Mouse (Mus musculus): ENCODE measurements around the gene Agmat. TPM values are rescaled to one million over a fixed set of nuclear protein-coding genes. Genes with fewer than 3 reads are reported as not detected.
"Not testable (repeated sequence)": the region's sequence is repeated elsewhere in the genome, so short reads cannot be mapped to it uniquely, and the experiment has no call there.

The Agmat gene
- total RNA-seq, 2 experiments from 2014 or later = 0.24 TPM; not detected in 1

DNA sequence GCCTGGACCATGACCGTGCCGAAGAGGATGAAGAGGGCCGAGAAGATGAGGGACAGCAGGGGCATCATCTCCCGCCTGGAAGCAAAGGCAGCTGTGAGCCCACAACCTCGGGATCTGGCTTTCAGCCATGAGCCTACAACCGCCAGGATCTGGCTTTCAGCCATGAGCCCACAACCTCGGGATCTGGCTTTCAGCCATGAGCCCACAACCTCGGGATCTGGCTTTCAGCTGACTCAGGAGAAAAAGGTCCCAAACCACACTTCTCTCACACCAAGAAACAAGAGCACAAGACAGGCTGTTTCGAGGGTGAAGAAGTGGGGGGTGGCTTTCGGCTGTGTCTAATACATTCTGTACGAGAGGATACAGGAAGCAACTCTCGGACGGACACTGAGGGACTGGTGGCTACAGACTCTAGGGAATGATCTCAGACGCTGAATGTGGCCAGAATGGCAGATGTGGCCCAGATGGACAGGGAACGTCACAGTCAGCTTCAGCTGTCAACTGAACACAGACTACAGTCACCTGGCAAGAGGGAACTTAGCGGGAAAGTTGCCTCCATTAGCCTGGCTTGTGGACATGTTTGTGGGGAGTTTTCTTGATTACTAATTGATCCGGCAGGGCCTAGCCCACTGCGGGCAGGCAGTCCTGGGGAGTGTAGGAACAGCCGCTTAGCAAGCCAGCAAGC lies 20.3 kb downstream of the Agmat start:
- intact Hi-C loops (cut with DNase I) = no loop called here
- DNase-seq (ENCODE audit: extremely low spot score in 1 of 2, low spot score in 2 of 2) = peak in 1 of 2 experiments; percentile 65

DNA sequence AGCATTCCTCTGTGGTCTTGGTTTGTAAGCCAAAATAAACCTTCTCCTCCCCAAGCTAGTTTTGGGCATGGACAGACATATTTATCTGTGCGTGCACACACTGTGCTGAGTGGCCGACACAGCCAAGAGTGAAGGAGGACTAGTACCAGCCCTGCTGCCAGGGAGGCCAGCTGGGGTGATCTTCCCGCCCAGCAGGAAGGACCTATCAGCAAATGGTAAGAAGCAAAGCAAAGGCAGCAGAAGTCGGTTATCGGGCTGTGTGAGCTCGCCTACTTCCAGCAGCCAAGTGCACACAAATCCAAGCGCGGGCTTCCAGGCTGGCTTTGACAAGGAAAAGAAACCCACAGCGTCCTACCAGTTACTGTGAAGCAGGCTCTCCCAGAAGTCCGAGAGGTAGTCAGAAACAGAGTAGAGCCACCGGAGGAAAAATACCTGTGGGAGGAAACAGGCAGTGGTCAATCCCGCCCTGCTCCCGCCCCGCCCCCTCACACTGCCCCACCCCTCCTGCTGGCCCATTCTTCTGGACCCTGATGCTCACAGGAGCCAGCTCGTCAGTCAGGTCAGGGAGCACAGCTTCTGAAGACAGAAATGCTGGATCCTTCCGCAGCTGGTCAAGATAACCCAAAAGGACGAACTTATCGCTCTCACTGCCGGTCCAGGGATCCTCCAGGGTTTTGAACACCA lies 21.0 kb downstream of the Agmat start:
- intact Hi-C loops (cut with DNase I) = no loop called here
- DNase-seq (ENCODE audit: extremely low spot score in 1 of 2, low spot score in 2 of 2) = no peak

DNA sequence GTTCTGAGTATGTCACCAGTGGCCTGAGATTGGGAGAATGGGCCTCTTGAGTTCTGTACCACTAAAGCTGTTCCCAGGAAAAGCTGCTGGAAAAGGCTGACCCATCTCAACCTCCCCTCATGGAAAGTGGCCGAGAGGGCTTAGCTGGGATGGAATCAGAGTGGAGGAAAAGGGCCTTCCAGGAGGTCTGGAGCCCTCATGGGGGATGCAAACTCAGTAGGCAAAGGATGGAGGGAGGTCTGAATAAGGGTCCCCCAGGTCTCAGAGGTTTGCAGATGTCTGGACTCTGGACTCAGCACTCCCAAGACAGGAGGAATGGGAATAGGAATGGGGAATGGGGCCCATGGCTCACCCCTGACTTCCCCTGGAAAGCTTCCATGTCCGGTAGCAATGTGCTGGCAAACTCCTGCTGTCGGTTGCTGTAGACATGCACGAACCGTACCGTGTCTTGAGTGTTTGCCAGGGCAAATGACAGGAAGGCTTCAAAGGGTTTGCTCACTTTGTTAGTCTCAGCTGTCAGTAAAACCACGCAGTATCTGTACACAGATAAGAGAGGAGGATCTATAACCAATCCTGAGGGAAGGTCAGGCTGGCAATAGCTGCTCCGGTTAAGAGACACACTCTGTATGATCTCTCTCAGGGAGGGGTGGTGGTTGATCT lies 23.2 kb downstream of the Agmat start:
- intact Hi-C loops (cut with DNase I) = no loop called here
- no peak for DNase-seq (ENCODE audit: extremely low spot score in 1 of 2, low spot score in 2 of 2)

DNA sequence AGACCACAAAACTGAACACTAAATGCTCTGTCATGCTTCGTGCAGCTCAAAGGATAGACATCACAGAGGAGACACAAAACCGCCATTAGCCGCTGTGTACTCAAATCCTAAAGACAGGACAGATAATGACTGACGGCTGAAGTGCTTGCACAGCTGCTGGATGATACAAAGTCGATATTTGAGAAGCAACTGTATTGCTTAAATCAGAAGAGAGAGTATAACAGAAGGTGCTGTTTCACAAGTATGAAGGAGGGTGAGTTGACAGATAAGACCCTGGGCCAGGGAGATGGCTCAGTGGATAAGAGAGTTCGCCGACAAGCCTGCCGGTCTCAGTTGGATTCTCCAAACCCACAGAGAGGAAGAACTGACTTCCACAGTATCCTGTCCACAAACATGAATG lies 25.4 kb downstream of the Agmat start:
- intact Hi-C loops (cut with DNase I) = no loop called here
- DNase-seq (ENCODE audit: extremely low spot score in 1 of 2, low spot score in 2 of 2) = no peak

DNA sequence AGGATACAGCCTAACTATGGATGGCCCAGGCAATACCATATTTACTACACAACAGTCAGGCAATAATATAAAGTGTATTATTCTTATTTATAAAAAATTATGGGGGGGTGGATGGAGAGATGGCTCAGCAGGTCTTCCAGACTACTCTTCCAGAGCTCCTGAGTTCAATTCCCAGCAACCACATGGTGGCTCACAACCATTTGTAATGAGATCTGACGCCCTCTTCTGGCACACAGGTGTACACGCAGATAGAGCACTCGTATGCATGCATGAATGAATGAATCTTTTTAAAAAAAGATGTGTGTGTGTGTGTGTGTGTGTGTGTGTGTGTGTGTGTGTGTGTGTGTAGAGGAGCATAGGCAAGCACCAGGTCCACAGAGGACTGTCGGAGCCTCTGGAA lies 26.5 kb downstream of the Agmat start:
- DNase-seq (ENCODE audit: extremely low spot score in 1 of 2, low spot score in 2 of 2); intact Hi-C loops (cut with DNase I): not testable (repeated sequence)

DNA sequence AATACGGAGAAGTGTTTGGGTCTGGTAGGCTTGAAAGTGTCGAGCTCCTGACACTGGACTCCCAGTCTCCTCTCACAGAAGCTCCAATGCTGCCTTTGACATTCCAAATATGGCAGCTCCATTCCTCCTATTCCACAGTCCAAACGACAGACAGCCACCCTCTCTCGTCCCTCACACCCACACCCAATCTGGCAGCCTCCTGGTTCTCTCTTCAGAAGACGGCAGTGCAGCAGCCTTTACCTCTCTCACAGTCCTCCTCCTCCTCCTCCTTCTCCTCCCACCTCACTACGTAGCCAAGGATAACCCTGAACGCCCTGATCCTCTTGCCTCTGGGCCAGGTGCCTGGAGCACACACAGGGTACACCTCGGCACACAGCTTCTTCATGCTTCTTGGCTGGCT lies 33.4 kb downstream of the Agmat start:
- peak in 1 of 2 experiments; percentile 25 for DNase-seq (ENCODE audit: extremely low spot score in 1 of 2, low spot score in 2 of 2)
- intact Hi-C loops (cut with DNase I) = loop anchor here (5.0 kb wide), 1 partner anchor 83 kb away; no protein-coding TSS in a partner anchor

DNA sequence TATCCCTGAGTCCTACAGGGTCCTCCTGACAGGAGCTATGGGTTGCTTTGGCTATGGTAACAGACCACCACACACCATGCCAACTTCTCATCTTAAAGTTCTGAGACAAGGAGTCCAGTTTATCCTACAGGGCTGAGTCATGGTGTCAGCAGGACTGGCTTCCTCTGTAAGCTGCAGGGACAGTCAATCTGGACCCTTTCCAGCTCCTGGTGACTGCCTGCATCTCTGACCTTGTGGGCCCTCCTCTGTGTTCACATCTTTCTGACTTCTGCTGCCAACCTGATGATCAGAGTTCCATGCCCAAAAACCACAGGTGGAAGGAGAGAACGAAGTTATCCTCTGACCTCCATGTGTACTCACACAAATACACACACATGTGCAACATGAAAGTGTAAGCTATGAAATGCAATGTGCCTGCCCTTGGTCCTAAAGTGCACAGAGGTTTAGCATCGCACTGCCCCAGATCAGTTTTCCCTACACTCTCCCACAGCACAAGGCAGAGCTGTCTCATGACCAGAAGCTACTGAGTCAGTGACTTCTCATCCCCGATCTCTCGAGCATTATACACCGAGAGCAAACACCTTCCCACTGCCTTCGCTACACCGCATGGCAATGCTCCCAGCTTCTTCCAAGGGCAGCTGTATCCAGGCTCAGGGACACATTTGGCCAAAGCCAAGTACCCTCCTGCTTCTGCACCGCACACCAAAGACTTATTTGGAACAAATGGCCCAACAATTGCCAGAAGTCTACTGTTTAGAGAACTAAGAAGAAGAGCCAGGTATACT lies 34.9 kb downstream of the Agmat start:
- intact Hi-C loops (cut with DNase I) = no loop called here
- DNase-seq (ENCODE audit: extremely low spot score in 1 of 2, low spot score in 2 of 2) = peak in 1 of 2 experiments; percentile 13

DNA sequence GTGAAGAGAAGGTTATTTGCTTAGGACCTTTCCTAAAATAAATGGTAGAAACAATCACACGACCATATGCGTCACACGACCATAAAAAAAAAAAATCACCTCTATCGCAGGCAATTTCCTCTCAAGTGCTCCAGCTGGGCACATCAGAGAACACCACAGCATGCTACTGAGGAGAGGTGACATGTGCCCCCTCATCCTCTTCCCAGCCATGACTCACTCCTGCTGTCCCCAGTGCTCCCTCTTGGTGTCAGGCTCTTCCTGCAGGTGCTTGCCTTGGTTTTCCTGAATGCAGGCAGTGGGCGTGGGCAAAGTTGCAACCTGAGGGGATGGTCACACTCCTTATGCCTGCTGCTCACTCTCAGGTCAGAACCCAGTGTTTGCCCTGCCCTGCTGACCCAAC lies 38.4 kb downstream of the Agmat start:
- intact Hi-C loops (cut with DNase I) = no loop called here
- DNase-seq (ENCODE audit: extremely low spot score in 1 of 2, low spot score in 2 of 2) = peak in 1 of 2 experiments; percentile 24

DNA sequence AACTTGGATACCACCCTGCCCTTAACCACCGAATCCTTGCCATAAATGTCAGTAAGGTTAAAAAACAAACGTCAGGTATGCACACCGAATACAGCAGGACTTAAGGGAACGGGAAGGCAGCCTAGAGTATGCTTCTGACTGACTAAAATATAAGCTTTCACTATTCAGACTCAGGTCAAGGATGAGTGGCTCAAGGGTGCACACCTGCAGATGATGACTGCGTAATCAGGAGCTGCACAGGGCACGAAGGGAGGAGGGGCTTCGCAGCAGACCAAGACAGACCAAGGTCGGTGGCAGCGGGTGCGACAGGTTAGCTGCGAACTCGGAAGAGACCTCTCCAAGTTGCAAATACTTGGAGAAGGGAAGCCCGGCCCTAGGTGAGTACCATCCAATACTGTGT lies 39.7 kb downstream of the Agmat start:
- DNase-seq (ENCODE audit: extremely low spot score in 1 of 2, low spot score in 2 of 2) = peak in 1 of 2 experiments; percentile 18
- intact Hi-C loops (cut with DNase I) = no loop called here

DNA sequence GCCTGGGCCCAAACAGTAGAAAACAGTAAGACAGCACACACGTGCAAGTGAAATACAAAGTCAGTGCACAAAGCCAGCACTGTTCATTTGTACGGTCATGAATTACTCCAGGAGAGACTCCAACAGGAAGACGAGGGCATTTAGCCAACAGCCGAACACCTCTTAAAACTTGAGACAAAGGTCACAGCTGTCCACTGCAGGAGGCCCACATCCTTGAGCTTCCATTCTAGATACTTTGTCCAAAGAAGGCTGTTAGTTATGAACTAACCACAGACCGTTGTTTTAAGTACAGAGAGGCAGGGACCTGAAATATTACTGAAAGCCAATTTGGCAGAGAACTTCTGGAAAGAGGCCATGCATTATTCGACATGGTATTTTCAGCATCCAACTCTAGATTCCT lies 40.6 kb downstream of the Agmat start:
- DNase-seq (ENCODE audit: extremely low spot score in 1 of 2, low spot score in 2 of 2) = peak in 1 of 2 experiments; percentile 43
- intact Hi-C loops (cut with DNase I) = no loop called here

DNA sequence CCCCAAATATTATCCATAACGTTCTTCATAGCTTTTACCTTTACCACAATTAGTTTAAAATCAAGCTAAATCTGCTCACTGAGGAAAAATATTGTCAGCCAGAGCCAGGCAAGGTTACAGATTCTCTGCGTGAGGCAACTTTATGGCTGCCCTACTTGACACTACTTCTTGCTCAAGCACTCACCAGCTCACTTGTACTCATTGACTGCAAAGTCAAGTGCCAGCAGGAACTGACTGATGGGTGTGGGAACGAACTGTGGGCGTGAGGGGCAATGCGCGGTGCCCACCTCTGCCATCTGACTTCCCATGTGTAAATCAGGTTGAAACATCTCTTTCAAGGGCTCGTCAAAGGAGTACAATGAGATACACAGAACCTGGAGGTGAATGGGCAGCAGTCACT lies 41.0 kb downstream of the Agmat start:
- peak in 1 of 2 experiments; percentile 17 for DNase-seq (ENCODE audit: extremely low spot score in 1 of 2, low spot score in 2 of 2)
- intact Hi-C loops (cut with DNase I) = no loop called here

DNA sequence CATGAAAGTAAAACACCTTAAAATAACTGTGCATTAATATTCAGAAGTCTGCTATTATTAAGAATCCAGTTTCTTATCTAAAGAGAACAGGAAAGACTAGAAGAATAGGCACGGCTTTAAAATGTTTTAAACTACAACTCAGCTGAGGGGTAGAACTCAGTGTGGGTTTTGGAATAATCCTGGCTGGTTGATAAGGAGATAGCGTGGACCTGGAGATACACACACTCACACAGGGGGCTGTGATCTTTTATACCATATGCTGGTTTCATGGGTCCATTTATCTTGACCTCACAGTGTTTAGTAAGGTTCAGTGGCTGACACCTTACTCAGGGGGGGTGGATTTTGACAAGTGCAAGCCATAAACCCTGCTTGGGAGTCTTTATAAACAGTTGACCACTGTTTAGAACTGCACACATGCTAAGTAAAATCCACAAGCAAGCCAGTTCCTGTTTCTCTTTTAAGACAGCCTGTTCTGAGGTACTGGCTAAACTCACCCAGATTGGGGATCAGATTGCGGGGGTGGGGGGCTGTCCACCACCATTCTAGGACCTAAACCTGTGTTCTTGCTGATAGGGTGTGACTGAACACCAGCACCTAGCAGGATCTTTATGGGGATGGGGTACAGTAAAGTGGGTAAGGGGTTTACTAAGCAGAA lies 43.2 kb downstream of the Agmat start:
- intact Hi-C loops (cut with DNase I) = no loop called here
- DNase-seq (ENCODE audit: extremely low spot score in 1 of 2, low spot score in 2 of 2) = no peak

DNA sequence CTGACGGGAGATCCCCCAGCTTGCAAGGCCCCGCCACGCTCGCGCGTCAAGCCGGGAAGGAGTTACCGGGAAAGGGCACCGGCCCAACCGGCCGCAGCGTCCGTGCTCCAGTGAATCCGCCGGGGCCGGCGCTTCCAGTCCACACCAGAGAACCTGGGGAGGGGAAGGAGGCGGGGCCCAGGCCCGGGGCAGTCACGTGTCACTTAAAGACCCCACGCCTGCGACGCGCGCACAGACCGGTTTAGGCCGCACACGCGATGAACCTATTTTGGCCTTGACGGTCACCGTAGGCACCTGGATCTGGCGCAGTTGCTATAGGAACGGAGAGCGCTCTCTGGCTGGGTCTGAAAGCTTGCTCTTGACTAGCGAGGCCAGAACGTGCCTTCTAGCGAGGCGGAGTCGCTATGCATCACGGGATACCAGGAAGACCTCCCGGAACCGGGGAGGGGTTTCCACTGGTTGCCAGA lies 44.1 kb downstream of the Agmat start, which contains the start of gene Dnajc16:
Gene Dnajc16, minus strand, starts transcription at position 408 of the 467 bp plus-strand sequence.
- intact Hi-C loops (cut with DNase I) = no loop called here

DNA sequence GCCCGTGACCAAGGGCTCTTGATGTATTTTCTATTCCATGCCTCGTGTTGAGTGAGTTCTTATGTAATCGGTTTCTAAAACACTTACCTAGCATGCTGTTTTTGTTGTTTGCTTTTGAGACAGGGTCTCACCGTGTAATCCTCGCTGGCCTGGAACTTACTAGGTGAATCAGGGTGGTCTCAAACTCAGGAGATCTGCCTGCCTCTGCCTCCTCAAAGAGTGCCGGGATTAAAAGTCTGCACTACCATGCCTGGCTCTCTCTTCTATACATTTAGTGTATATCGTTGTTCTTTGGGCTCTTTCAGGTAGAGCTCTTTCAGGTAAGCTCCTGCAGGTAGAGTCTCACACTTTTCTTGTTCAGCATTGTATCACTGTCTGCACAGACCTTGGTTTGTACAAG lies 45.0 kb downstream of the Agmat start:
- DNase-seq (ENCODE audit: extremely low spot score in 1 of 2, low spot score in 2 of 2) = peak in 1 of 2 experiments; percentile 15
- intact Hi-C loops (cut with DNase I) = no loop called here

More for the DNA sequence above, 44.1 kb downstream of the Agmat start, which contains the start of gene Dnajc16:
- peak; percentile 98 for DNase-seq (ENCODE audit: extremely low spot score in 1 of 2, low spot score in 2 of 2)

DNA sequence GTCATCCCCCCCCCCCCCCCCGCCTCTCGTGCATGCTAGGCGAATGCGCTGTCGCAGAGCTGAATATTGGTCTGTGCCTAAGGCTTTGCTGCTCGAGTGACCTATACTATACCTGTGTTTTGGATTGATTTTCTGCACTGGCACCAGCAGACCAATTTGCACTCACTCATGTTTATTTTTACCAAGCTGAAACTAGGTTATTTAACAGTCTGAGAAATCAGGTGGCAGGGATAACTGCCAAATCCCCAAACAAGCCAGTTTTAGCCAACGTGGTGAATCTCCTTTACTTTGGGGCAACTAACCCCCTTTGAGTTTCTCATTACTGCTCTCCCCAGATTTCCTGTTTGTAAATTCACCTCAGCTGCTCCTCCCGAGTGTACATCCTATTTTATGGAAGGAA lies 45.5 kb downstream of the Agmat start:
- intact Hi-C loops (cut with DNase I) = no loop called here
- DNase-seq (ENCODE audit: extremely low spot score in 1 of 2, low spot score in 2 of 2) = peak in 1 of 2 experiments; percentile 13

DNA sequence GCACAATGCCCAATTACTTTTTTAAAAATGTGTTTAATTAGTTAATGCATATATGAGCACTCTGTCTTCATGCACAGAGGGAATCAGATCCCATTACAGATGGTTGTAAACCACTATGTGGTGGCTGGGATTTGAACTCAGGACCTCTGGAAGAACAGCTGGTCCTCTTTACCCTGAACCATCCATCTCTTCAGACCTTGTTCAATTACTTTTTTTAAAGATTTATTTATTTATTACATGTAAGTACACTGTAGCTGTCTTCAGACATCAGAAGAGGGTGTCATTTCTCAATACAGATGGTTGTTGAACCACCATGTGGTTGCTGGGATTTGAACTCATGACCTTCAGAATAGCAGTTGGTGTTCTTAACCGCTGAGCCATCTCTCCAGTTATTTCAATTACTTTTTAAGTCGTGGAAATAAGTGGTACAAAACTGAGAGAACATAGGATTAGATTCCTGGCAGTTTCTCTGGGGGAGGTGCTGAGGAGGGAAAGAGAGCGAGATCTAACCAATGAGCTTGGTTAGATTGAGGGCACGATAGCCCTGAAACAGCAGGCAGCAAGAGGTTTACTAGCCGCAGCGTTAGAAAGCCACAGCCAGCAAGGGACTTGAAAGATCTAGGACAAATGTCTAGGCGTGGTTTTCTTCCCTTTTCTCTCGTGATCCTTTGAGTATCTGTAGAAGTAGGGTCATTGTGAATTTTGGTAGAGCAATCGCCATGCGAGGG lies 46.2 kb downstream of the Agmat start:
- peak in 1 of 2 experiments; percentile 33 for DNase-seq (ENCODE audit: extremely low spot score in 1 of 2, low spot score in 2 of 2)
- intact Hi-C loops (cut with DNase I) = no loop called here

DNA sequence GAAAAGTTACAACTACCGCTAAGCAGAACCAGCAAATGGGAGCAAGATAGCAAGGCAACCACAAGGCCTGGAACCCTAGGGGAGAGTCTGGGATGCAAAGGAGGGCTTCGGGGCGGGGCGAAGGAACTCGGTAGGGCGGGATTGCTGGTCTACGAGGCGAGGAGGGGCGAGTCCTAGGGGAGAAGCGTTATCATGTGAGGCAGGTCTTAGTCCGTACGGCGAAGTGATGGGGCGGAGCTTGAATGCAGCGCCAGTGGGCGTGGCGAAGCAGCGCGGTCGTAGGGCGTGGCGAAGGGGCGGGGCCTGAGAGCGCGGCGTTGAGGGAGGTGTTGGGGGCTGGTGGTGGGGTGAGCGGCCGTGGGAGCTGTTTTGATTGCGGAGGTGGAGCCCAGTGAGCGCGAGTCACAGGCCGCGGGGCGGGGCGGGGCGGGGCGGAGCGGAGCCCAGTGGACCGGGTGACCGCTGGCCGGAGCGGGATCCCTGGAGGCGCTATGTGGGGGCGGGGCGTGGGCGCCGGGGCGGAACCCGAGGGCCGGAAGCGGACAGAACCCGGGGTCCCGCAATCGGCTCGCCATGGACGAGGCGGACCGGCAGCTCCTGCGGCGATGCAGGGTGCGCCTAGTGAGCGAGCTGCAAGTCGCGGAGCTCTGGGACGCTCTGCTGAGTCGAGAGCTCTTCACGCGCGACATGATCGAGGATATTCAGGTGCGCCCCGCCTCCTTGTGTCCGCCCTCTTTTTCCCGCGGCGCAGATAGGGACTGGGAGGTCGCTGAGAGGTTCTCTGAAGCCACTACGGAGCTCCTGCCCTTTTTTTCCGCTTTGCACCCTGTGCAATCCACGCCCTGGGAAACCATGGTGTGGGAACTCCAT lies 47.0 kb downstream of the Agmat start, which contains the start of gene Casp9:
Gene Casp9, plus strand, starts transcription at position 331 of the 870 bp plus-strand sequence.
- peak; percentile 95 to 97 for DNase-seq (ENCODE audit: extremely low spot score in 1 of 2, low spot score in 2 of 2)
- intact Hi-C loops (cut with DNase I) = no loop called here

Measured in left cerebral cortex, postnatal 10 days (tissue).